Mouse (Mus musculus): ENCODE measurements at regions not wholly inside any gene's neighbourhood (a gene's known extent, or its start where the extent isn't known, plus 50 kb on each side); places are given as distances from the start of the nearest gene placed in this dataset.

DNA sequence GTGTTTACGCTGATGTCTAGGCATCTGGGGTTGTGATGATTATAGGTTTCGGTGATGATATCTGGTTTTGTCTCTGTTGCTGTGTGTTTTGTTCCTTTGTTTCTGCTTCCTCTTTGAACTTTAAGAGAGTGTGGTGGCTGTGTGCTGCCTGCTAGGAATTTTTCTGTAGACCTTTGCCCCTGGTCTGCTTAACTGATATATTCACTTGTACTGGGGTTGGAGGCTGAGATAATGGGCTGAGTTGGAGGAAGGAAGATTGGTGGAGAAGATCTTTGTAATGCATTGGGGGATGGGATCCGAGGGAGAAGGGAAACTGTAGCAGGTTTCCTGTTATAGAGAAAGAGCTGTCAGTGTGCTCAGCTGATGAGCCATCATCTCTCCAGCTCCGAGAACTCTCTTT lies 55.8 kb downstream of the Mid1ip1 start:
- Histone ChIP-seq H3K4me1 (ENCODE audit: control insufficient read depth, insufficient read depth, low read length) (peaks cover 3% of the 10 kb centered on the region; the same call in 1 of the 2 replicates), H3K4me3 (ENCODE audit: insufficient read depth, low read length) (no peak overlapping the region), H3K27ac (ENCODE audit: insufficient read depth, low read depth, low read length) (peak overlapping the region; percentile 61)
- TF ChIP-seq POLR2A (IDR thresholded peaks at IDR 0.05; ENCODE audit: borderline replicate concordance, low read depth, low read length), result no peak
- no peak for TF ChIP-seq CTCF (IDR thresholded peaks at IDR 0.05; ENCODE audit: low read depth, low read length)

DNA sequence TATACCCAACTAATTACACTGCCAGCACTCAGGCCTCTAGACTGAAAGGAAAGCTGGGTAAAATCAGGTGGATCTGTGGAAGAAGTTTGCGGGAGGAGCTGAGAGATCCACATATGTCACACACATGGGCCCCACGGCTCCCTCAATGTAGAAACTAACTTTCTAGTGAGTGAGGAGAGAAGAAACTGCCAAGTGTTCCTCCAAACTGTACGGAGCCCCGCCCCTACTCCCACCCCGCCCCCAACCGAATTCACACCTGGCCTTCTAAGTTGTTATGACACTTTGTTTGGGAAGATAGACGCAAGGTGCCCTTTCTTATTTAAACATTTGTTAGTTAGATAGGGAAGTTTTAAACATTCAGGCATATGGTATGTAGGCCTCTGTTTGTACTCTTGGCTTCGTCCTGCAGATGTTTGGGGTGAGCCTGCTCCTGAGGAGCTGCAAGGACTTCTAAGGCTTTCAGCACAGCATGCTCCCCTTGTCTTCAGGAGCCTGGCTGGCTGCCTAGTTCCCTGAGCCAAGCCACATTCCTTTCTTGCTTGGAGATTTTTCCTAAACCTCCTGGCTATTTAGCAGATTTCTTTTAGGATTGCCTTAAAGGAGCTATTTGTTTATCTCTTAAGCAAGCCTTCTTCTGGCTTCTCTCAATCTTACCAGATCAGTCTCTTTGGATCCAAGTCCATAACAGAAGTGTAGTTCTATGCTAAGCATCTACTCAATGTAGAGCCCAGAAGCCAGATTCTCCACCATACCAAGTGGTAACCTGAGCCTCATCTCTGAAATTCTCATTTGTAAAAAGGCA lies 61.1 kb downstream of the Mid1ip1 start:
- no peak overlapping the region for H3K4me3 ChIP-seq (ENCODE audit: insufficient read depth, low read length)

DNA sequence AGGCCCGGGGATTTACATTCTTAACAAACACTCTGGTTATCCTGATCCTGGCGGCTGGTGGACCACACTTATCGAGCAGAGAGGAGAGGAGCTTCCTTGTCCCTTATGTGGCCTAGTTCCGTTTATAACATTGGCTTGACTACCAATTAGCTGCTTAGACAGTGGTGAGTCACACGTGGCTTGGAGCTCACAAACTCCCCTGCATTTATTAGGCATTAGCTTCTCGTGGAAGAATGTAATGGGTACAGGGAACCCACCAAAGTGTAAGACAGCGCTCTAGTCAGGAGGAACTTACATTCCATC lies 61.7 kb downstream of the Mid1ip1 start:
- Histone ChIP-seq H3K4me3 (ENCODE audit: insufficient read depth, low read length) (no peak overlapping the region), H3K27ac (ENCODE audit: insufficient read depth, low read depth, low read length) (no peak overlapping the region), H3K4me1 (ENCODE audit: control insufficient read depth, insufficient read depth, low read length) (peaks cover 8% of the 10 kb centered on the region)
- TF ChIP-seq CTCF (IDR thresholded peaks at IDR 0.05; ENCODE audit: low read depth, low read length), result no peak
- TF ChIP-seq POLR2A (IDR thresholded peaks at IDR 0.05; ENCODE audit: borderline replicate concordance, low read depth, low read length), result no peak

More for the DNA sequence above, 61.1 kb downstream of the Mid1ip1 start:
- no peak for TF ChIP-seq POLR2A (IDR thresholded peaks at IDR 0.05; ENCODE audit: borderline replicate concordance, low read depth, low read length)
- TF ChIP-seq CTCF (IDR thresholded peaks at IDR 0.05; ENCODE audit: low read depth, low read length), result no peak
- Histone ChIP-seq H3K4me1 (ENCODE audit: control insufficient read depth, insufficient read depth, low read length) (peaks cover 8% of the 10 kb centered on the region), H3K27ac (ENCODE audit: insufficient read depth, low read depth, low read length) (no peak overlapping the region)

DNA sequence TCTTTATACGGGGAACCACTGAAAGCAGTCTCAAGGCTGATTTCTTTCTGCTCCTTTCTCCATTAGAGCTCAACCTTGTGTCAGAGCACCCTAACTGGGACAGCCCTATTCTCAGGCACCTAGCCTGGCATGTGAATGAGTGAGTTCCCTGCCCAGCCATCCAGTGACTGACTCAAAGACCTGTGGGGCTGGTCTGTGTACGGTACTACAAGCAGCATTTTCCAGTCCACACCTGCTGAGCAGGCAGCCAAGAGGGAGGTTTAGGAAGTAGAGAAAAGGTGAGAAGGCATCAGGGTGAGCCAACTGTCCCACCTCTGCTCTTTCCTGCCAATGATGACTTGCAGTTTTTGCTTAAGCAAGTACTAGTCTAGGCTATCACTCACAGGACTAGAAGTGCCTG lies 63.2 kb downstream of the Mid1ip1 start:
- no peak for TF ChIP-seq POLR2A (IDR thresholded peaks at IDR 0.05; ENCODE audit: borderline replicate concordance, low read depth, low read length)
- no peak for TF ChIP-seq CTCF (IDR thresholded peaks at IDR 0.05; ENCODE audit: low read depth, low read length)
- peaks cover 8% of the 10 kb centered on the region for H3K4me1 ChIP-seq (ENCODE audit: control insufficient read depth, insufficient read depth, low read length)
- H3K27ac ChIP-seq (ENCODE audit: insufficient read depth, low read depth, low read length), result 0 out of 2 replicates have a peak overlapping the region, but pooled peaks have one; percentile 12
- no peak overlapping the region for H3K4me3 ChIP-seq (ENCODE audit: insufficient read depth, low read length)

DNA sequence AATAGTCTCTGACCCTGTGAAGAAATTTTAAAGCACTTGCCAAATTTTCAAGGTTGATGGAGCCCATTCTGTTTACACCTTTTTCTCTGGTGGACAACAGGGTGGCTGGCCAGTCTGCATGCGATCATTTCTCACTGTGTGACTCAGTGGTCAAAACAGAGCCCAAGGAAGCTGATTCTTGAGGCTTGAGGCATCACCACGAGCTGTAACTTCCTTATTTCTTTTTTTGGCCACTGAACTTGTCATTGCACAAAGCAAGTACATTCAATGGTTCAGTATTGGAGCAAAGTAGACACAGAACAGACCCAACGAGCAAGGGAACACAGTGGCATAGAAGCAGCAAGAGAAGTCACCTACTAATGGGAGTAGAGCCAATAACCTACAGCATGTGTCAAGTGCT lies 71.5 kb downstream of the Mid1ip1 start:
- no peak overlapping the region for H3K4me3 ChIP-seq (ENCODE audit: insufficient read depth, low read length)
- TF ChIP-seq POLR2A (IDR thresholded peaks at IDR 0.05; ENCODE audit: borderline replicate concordance, low read depth, low read length), result no peak
- TF ChIP-seq CTCF (IDR thresholded peaks at IDR 0.05; ENCODE audit: low read depth, low read length), result no peak
- peaks cover 16% of the 10 kb centered on the region for H3K4me1 ChIP-seq (ENCODE audit: control insufficient read depth, insufficient read depth, low read length)
- peak overlapping the region; percentile 79 for H3K27ac ChIP-seq (ENCODE audit: insufficient read depth, low read depth, low read length)

DNA sequence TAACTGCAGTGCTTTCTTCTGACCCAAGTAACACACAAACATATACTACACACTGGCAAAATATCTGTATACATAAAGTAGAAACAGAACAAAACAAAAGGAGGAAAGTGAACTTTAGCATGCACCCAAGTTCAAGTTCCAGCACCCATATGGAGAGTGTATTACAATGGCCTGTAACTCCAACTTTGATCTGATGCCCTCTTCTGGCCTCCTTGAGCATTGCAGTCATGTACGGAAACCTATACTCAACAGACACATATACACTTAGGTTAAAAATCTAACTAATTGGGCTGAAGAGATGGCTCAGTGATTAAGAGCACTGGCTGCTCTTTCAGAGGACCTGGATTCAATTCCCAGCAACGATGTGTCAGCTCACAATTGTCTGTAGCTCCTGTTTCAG lies 72.2 kb downstream of the Mid1ip1 start:
- peaks cover 16% of the 10 kb centered on the region for H3K4me1 ChIP-seq (ENCODE audit: control insufficient read depth, insufficient read depth, low read length)
- no peak overlapping the region for H3K4me3 ChIP-seq (ENCODE audit: insufficient read depth, low read length)
- no peak for TF ChIP-seq POLR2A (IDR thresholded peaks at IDR 0.05; ENCODE audit: borderline replicate concordance, low read depth, low read length)
- no peak for TF ChIP-seq CTCF (IDR thresholded peaks at IDR 0.05; ENCODE audit: low read depth, low read length)
- peak overlapping the region; percentile 79 for H3K27ac ChIP-seq (ENCODE audit: insufficient read depth, low read depth, low read length)

DNA sequence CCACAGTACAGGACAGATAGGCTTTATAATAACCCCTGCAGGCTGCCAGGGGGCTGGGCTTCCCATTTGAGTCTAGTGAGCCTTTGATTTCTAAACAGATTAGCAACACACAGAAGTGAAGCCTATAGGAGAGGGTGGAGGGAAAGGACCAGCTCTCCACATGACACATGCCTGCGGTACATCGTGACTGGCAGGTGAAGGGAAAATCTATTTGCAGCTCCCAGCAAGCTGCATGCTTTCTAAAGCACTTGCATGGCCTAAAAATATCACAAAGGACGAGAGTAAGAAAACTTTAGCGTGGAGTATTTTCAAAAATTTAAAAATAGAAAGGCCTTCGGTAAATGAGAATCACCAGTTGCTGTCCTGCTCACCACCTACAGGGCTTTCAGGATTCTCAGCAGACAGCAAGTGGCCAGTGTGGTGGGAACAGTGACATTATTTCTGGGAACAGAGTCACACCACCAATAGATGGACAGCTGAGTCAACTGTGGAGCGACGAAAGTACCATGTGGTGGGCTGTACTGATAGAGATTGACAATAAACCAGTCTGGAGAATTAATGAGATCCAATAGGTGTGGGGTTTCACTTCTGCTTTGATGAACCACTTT lies 105.6 kb downstream of the Mid1ip1 start:
- 0 out of 2 replicates have a peak, but pooled peaks cover 2% of the 10 kb centered on the region for H3K4me1 ChIP-seq (ENCODE audit: control insufficient read depth, insufficient read depth, low read length)
- TF ChIP-seq CTCF (IDR thresholded peaks at IDR 0.05; ENCODE audit: low read depth, low read length), result no peak
- TF ChIP-seq POLR2A (IDR thresholded peaks at IDR 0.05; ENCODE audit: borderline replicate concordance, low read depth, low read length), result no peak

DNA sequence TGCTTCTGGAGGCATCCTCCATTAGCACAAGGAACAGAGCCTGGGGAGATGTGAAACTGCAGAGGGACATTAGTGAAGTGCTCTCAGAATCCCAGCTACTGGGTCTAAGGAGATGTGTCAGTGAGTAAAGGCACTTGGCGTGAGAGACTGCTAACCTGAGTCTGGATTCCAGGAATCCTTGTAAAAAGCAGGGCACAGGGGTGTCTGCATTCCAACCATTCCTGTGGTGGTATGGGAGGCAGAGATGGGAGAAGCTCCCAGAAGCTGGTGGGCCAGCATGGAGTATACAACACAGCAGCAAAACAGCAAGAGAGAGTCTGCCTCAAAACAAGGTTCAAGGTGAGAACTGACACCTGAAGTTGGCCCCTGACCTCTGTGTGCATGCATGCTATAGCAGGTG lies 118.9 kb downstream of the Mid1ip1 start:
- TF ChIP-seq CTCF (IDR thresholded peaks at IDR 0.05; ENCODE audit: low read depth, low read length) (no peak), POLR2A (IDR thresholded peaks at IDR 0.05; ENCODE audit: borderline replicate concordance, low read depth, low read length) (no peak)
- 0 out of 2 replicates have a peak, but pooled peaks cover 2% of the 10 kb centered on the region for H3K4me1 ChIP-seq (ENCODE audit: control insufficient read depth, insufficient read depth, low read length)
- H3K27ac ChIP-seq (ENCODE audit: insufficient read depth, low read depth, low read length), result no peak overlapping the region
- H3K4me3 ChIP-seq (ENCODE audit: insufficient read depth, low read length), result no peak overlapping the region

More for the DNA sequence above, 105.6 kb downstream of the Mid1ip1 start:
- no peak overlapping the region for H3K27ac ChIP-seq (ENCODE audit: insufficient read depth, low read depth, low read length)
- no peak overlapping the region for H3K4me3 ChIP-seq (ENCODE audit: insufficient read depth, low read length)

DNA sequence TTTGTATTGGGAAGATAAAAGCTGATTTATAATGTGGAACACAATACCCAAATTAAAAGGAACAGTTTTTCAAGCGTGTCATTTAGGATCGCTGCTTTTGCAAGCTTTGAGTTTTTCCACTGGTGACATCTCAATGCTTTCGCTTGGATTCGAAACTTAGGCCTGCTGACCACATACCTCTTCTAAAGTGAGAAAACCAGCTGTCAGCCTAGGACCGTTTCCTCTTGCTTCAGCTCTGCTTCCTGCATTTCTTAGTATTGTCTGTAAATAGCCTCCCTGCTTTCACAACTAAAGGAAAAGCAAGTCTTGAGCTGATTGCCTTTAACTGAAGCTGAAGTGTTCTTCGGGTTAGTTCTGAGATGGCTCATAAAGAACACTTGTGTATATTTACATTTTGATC lies 142.3 kb downstream of the Mid1ip1 start:
- TF ChIP-seq POLR2A (IDR thresholded peaks at IDR 0.05; ENCODE audit: borderline replicate concordance, low read depth, low read length) (no peak), CTCF (IDR thresholded peaks at IDR 0.05; ENCODE audit: low read depth, low read length) (no peak)
- H3K27ac ChIP-seq (ENCODE audit: insufficient read depth, low read depth, low read length), result peak overlapping the region; percentile 98
- H3K4me1 ChIP-seq (ENCODE audit: control insufficient read depth, insufficient read depth, low read length), result peaks cover 17% of the 10 kb centered on the region
- no peak overlapping the region for H3K4me3 ChIP-seq (ENCODE audit: insufficient read depth, low read length)

DNA sequence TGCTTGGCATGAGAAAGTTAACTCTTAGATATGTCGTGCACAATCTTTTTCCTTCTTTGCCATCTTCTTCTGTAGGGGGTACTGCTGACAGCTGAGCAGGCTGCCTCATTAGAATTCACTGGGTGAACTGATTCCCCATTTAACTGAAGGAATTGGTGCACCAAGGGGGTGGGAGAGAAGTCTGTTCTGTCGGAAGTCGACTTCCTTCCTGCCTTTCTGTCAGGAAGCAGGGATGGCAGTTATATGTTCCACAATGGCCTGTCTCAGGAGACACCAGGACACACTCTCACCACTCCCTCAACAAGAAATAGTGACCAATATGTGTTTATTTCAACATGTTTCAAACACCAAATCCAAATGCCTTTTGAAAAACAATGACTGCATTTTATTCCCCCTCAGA lies 142.9 kb downstream of the Mid1ip1 start:
- Histone ChIP-seq H3K27ac (ENCODE audit: insufficient read depth, low read depth, low read length) (peak overlapping the region; percentile 98), H3K4me1 (ENCODE audit: control insufficient read depth, insufficient read depth, low read length) (peaks cover 17% of the 10 kb centered on the region), H3K4me3 (ENCODE audit: insufficient read depth, low read length) (peak overlapping the region; percentile 23; the same call in 1 of the 2 replicates)
- TF ChIP-seq POLR2A (IDR thresholded peaks at IDR 0.05; ENCODE audit: borderline replicate concordance, low read depth, low read length), result no peak
- no peak for TF ChIP-seq CTCF (IDR thresholded peaks at IDR 0.05; ENCODE audit: low read depth, low read length)

Data from bone marrow macrophage, adult 2 months (primary cell).